Mouse (Mus musculus) cerebellum, adult 18-20 months (tissue): ENCODE measurements around the gene Ksr2.

Experiments
- DNase-seq, 2 experiments: peaks; one replicate each; pipeline ENCODE4 v3.0.0; 2021

The Ksr2 gene

DNA sequence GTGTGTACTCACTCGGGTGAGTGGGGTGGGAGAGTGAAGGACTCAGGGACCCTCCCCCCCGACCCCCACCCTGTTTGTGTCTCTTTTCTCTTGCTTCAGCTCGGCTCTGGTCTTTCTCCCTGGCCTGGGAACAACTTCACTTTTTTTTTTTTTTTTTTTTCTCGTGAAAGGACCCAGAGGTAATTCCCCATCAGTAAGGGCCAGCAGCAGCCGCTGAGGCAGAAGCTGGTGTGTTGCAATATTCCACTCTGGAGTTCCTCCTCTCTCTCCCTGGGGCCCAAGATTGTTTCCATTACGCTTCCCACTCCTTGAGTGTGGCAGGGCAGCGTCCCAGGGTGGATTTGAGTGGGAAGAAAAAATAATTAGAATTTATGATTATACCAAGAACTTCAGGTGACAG lies 72.3 kb downstream of the Ksr2 start:
- DNase-seq: no peak

DNA sequence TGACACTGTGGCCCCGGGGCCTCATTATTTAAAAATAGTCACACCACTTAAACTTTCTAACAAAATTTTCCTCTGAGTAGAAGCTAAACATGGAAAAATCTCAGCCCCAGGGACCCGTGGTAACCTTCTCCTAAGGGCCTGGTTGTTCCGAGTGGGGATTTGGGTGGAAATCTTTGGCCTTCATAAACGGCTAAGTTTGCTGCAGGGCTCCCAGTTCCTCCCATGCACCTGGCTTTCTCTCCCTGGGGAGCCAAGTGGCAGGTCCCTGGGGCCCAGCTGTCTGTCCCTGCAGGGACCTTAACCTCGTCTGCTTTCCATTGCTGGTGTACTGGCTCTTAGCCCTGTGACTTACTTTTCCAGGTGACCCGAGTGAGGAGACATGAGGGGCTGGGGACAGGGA lies 74.4 kb downstream of the Ksr2 start:
- DNase-seq: no peak

DNA sequence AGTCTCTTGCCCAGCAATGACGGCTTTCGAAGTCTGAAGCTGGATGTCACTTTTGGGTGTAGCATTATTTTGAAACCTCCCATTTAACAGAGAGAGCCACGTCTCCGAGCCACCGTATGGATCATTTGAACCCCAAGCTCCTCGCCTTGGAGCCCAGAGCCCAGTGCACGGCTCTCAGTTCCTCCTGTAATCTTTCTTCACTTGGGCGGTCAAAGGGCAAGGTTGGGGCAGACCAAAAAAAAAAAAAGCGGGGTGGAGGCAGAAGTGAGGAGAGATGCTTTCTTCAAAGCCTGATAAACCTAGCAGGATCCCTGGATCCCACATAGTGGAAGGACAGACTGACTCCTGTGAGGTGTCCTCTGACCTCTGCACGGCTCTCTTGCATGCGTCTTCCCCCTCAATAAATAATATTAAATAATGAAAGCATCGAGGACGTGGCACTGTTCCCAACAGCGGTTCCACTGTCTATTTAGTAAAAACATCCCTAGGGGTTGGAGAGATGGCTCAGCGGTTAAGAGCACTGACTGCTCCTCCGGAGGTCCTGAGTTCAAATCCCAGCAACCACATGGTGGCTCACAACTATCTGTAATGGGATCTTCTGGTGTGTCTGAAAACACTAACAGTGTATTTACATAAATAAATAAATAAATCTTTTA lies 75.0 kb downstream of the Ksr2 start:
- DNase-seq: no peak

DNA sequence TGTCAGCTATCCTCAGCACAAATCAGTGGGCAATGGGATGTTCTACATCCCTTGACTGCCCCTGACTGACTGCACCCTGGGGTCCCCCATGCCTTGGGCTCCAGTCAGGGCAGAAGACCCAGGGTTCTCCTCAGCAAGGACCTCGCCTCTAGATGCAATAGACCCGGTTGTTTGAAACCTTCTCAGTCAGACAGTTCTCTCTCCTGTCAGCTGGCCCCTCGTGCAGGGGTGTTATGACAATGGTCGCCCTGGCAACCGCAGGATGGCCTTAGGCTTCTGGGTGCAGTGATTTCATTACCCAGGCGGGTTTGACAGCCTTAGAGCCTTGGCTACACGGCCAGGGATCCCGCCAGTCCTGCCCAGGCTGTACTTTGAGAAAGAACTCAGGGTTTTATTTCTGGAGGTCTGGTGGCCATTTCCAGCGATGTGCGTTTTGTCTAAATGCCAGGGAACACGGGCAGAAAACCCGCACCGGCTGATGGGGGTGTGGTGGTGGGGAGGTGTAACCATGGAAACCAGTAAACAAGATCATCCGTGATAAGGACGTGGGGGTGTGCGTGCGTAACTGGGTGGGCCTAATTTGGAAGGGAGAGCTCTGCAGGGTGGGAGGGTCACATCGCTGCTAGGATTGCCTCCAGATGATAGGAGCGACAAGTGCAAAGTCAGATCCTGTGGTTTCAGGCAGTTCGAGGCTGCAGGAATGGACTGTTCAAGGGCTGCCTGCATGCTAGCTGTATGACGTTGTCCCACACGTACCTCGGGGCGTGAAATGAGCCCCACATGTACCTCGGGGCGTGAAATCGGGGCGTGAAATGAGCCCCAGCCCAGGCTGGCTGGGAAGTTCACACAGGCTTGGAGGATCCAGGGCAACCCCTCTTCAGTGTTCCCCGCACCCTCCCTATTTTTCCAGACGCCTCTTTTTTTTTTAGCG lies 79.4 kb downstream of the Ksr2 start:
- peak in 1 of 2 experiments; percentile 16 for DNase-seq

DNA sequence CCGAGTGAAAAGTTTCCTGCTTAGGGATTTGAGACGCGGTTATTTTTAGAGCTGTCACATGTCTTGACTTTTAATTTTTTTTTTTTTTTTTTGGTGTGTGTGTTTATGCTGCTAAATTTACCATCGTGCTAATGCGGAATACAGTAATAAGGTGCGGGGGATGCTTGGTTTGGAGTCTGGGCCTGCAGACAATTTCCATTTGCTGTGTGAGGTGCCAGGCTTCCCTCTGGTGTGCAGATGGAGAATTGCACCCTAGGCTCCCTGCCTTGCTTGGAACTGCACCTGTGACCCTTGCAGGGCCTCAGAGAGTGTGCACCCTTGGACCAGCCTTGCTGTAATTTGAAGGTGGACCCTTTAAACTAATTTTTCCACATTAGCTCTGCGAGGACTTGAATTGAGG lies 80.1 kb downstream of the Ksr2 start:
- DNase-seq: peak; percentile 78 to 82

DNA sequence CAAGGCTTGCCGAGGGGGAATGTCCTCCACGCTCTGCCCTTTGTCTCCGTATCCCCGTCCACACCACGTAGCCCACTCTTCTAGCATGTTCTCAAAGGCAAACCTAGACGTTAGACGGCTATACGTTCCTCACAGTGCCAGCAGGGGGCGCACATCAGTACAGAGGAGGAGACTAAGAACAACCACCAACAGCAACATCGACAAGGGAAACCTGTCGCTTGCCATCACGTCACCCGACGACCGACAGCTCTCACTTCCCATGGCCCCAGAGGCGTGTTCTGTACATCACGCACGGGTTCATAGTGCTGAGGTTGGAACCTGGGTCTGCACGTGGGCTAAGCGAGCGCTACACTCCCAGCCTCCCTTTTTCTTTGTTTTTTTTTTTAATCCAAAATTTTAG lies 83.3 kb downstream of the Ksr2 start:
- DNase-seq: peak; percentile 32 to 46

DNA sequence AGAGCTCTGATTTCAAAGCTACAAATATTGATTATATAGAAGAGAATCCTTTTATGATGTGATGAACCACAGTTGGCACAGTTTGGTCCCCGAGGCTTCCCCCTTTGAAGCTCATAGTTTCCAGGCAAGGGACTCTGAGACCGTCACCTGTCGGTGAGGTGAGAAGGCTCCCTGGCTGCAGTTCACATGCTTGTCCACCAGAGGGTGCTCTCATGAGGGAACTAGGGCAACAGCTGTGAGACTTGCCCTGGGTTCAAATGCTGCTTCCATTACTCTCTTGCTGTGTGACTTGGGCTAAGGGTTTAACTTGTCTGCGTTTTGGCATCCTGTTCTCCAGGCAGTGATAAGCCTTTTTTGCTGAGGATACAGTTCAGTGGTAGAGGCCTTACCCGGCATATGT lies 88.8 kb downstream of the Ksr2 start:
- DNase-seq: peak; percentile 42 to 48

DNA sequence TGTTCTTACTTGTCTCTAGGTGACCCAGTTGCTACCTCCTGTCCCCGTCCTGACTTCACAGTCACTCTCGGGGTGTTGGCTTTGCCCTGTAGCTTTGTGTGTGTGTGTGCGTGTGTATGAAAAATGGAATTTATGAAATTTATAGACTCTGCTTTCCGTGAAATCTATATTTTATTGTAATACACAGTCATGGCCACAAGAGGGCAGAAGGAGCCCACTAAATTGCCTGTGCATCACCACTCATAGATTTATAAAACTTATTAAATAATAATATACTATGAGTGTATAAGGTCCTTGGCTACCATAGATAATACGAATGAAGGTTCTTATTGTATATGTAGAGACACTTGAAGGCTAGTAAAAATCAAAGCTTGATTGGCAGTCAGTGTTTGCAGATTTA lies 90.6 kb downstream of the Ksr2 start:
- DNase-seq: no peak

DNA sequence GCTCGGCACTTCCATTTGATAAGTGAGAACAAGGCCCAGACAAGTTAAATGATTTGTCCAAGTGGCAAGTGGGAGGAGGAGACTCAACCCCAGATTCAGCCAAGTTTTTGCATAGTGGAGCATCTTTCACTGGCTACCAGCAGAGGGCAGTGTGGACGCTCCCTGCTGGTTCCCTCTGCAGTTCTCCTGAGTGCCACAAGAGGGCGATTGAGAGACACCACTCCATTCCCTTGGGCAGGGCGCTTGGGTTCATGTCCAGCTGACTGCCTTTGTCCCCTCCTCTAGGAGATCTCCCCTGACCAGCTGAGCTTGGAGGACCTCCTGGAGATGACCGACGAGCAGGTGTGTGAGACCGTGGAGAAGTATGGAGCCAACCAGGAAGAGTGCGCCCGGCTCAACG lies 91.4 kb downstream of the Ksr2 start:
- DNase-seq: peak; percentile 77 to 83

DNA sequence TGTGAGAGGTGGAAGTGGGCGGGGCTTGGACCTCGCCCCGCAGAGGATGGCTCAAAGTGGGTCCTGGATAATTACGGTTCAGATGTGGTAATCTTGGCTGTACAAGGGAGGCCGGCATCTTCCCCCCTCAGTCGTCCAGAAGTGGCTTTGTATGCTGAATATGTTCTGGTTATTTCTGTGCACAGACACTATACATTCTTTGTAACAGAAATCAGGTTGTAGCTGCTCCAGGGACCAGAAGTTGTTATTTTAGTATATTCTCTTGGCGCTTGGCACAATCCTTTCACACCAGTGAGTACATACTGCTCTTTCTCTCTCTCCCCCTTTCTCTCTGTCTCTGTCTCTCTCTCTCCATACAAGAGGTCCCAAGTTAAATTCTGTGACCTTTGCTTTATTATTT lies 92.0 kb downstream of the Ksr2 start:
- no peak for DNase-seq

DNA sequence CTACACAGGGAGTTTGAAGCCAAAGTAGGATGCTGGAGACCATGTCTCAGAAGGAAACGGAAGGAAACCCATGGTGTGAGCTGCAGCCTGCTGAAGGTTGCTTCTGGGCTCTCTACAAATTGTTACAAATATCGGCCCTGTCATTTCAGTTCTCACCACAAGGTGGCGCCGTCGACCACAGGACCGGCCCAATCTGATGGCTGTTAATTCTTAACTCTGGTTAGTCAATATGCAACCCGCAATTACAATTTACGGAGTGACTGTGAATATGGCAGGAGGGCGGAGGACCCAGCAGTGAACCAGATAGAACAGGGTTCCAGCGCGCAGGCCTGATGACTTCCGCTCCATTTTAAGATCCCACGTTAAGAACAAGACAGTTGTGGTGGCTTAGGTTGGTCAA lies 92.6 kb downstream of the Ksr2 start:
- DNase-seq: peak; percentile 62 to 80

DNA sequence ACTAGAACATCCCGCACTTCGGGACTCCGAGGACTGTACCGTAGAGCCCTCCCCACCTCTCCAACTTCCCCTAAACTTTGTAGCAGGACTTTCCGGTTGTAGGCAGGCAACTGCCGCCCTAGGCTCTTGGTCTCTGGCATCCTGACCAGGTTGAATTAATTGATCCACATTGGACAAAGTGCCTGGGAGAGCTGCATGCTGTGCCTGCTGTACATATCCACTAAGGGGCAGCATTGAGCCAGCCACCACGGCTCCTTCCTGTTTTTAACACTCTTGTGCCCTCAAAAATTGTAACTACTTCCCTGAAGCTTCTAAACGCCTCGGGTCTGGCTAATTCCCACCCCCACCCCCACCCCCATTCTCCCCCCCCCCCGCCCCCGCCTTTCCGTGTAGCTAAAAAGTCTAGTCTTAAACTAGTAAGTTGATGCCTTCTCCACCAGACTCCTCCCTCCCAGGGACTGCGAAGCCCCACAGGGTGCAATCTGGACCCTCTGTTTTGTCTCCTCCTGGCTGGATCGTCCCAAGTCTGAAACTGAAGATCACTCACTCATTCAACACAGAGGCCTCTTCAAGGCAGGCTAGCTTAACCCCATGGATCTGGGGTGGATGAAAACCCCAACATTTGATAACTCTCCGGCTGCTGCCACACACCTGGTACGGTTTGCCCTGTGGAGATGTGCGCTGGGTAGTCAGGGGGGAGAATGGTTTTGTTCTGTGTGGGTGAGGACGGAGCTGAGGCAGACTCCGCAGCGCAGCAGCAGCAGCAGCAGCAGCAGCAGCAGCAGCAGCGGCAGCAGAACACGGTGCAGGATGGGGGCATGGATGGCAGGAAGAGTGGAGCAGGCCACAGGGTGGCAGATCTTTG lies 95.9 kb downstream of the Ksr2 start:
- peak; percentile 56 to 58 for DNase-seq

DNA sequence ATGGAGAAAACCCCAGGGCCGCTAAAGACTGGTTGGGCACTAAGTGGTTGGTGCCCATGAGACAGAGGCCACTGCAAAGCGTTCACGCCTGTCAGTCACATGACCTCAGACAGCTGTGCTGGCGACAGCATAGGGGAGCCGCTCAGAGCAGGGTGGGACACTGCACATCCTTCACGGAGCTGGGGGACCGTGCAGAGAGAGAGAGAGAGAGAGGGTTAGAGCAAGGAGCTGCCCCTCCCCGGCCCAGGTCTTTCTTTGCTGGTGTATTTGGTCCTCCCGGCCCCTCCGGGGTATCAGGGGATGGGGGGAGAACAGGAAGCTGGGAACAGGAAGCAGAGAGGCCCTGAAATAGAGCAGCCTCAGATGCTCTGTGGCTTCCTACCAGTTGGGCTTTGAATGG lies 97.1 kb downstream of the Ksr2 start:
- no peak for DNase-seq

DNA sequence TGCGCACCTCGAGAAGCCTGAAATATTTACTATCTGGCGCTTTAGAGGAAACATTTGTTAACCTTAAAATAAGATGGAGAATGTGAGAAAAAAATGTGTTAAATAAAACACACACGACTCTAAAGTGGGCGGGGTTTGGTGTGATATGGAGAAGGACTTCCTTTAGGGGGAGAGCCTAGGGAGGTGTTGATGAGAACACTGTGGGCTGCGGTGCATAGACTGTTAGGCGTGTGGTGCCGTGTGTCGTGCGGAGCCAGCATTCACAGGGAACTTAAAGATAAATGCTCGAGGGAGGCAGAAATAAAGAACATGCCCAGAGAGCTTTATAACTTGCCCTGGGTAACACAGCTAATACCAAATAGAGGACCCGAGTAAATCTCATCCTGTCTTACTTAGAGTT lies 101.6 kb downstream of the Ksr2 start:
- DNase-seq: no peak

DNA sequence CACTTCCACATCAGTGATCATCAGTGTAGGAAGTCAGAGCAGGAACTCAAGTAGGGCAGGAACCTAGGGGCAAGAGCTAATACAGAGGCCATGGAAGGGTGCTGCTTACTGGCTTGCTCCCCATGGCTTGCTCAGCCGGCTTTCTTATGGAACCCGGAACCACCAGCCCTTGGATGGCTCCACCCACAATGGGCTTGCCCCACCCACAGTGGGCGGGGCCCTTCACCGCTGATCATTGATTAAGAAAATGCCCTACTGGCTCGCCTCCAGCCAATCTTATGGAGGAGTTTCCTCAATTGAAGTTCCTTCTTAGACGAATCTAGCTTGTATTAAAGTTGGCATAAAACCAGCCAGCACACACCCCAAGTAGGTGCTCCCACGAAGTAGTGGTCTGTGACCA lies 102.1 kb downstream of the Ksr2 start:
- DNase-seq: peak in 1 of 2 experiments; percentile 25

DNA sequence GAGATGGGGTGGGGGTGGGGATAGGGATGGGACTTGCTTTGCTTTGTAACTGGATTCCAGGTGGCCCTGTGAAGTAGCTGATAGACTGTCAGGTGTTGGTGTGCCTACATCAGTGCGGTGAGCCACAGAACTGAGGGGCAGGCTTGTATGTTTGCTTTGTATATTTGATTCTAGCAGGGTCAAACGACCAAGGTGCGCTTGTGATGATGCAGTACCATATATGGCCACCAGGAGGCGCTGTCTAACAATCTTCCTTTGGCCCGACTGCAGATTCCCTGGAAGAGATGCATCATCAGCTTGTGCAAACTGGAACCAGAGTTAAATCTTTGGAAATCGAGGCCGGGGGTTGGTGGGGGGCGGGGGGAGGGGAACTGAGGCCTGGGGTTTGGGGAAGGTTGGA lies 102.8 kb downstream of the Ksr2 start:
- peak; percentile 68 to 85 for DNase-seq

DNA sequence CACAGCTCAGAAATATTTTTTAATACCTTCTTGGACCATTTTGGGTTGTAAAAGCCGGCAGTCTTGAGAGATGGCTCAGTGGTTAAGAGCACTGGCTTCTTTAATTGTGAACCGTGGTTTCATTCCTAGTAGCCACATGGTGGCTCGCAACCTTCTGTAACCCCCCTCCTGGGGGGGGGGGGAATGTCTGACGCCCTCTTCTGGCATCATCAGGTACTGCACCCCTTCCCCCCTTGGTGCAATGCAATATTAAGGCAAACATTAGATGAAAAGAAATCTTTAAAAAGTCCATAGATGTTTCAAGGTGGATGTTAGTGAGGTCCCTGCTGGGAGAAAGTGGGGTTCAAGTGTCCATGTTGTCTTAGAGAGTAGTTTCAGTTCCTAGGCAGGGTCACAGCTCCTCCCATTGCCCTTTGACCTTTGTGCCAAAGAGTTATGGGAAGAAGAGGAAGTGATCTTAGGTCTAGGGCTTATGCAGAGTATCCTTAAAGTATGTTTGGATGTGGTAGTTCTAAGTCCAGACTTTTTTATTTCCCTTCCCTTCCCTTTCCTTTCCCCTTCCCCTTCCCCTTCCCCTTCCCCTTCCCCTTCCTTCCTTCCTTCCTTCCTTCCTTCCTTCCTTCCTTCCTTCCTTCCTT lies 106.2 kb downstream of the Ksr2 start:
- no peak for DNase-seq

DNA sequence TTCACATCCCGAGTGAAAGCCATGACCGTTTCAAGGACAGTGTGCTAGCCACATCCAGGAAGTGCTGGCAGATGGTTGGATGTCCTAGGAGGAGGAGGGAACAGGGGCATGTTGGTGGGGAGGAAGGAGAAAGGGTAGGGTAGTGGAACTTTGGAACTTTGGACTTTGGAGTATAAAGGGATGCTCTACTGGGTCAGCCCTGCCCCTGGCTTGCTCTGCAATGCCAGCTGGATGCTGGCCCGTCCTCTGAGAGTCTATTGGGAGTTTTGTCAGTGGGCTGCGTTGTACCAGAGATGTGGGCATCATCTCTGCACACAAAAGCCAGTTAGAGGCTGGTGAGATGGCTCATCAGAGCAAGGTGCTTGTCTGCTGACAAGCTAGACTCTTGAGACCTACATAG lies 107.4 kb downstream of the Ksr2 start:
- DNase-seq: no peak

DNA sequence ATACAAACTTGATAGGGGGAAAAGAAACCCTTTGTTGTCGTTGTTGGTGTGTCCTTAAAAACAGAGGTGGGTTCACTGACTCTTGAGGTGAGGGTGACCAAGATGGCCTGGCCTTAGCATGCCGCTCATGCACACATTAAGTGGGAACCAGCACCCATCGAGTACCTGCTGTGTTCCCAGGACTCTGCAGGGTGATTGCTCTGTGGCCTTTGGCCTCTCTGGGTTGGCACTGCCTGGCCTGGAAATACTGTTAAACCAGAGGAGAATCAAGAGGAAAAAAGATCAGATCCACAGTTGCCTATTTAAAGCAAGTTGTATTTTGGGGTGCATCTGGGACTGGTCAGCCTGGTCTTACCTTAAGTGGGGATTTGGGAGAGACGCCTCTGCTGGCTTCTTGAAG lies 107.9 kb downstream of the Ksr2 start:
- no peak for DNase-seq

DNA sequence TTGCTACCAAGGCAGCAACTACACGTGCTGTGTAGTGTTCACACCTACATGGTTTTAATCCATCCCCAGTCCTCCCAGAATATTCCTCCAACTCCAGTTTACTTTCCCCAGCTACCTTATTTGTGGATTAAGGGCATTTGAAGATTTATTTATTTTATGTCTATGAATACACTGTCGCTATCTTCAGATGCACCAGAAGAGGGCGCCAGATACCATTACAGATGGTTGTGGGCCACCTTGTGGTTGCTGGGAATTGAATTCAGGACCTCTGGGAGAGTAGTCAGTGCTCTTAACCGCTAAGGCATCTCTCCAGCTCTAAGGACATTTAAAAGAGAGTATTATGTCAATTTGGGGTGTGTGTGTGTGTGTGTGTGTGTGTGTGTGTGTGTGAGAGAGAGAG lies 108.7 kb downstream of the Ksr2 start:
- no peak for DNase-seq

DNA sequence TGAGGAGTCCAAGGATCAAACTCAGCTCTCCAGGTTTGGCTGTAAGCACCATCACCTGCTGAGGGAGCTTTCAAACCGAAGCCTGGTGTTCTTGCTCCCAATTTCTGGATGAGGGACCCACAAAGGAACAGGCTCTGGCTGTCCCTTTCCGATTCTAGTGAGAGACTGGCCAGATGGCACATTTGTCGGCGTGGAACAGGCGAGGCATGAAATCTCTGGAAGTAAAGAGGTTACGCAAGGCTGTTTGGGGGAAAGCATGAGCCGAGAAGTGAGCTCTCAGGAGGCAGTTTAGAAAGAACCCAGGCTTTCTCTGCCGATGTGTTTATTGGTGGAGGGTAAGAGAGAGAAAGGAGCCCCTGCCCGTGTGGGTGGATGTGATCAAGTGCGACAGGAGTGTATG lies 109.2 kb downstream of the Ksr2 start:
- DNase-seq: peak; percentile 68 to 82

DNA sequence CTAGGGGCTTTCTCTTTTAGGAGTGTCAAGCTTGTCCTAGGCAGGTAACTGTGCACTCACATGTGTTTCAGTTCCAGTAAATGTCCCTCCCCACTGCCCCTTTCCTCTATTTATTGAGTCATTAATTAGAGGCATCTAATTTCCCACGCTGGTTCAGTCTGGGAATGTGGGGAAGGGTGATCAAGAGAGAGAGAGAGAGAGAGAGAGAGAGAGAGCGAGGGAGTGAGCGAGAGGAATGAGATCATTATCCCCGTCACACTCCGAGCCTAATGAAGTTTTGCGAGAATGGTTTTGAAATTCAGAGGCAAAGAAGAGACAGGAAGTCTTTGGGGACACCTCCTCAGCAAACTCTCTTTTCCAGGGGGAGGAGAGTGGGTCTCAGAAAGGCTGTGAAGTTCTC lies 117.2 kb downstream of the Ksr2 start:
- no peak for DNase-seq

DNA sequence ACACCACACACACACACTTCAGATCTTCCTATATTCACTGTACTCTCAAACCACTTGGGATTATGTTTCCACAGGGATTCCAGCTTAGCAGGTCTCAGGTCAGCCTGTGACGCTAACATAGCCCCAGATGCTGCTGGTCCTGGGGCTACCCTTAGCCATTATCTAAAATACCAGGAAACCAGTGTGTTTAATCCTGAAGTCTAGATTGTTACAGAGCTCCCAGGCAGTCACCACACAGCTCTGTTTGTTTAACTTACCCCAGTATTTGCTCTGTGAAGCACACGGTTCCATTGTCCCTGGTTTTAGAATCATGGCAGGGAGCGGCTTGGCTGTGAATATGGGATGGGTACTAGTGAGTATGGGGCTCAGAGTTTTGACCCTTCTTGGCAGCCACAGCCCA lies 125.4 kb downstream of the Ksr2 start:
- no peak for DNase-seq
